Mouse (Mus musculus): ENCODE measurements around the gene Mapkapk2.
"Not testable (repeated sequence)": the region's sequence is repeated elsewhere in the genome, so short reads cannot be mapped to it uniquely, and the experiment has no call there.

The Mapkapk2 gene

DNA sequence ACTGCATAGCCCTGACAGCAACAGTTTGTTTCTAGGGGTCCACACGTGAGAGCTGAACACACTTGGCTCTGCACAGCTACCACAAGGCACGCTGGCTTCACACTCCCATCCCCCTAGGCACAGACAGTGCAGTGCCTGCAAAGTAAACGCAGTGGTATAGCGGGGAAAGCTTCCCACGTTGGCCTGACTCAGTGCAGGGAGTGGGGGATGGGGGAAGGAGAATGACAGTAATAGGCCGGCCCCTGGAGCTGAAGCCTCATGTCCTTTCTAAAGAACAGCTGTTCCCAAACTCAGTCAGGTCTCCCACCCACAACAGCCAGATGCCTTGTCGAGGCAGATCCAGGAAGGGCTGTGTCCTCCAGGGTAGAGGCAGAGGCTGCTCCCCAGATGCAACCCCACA is 46.6 kb downstream of the Mapkapk2 start:
- no peak for DNase-seq (ENCODE audit: extremely low read depth, insufficient read length, low spot score)

DNA sequence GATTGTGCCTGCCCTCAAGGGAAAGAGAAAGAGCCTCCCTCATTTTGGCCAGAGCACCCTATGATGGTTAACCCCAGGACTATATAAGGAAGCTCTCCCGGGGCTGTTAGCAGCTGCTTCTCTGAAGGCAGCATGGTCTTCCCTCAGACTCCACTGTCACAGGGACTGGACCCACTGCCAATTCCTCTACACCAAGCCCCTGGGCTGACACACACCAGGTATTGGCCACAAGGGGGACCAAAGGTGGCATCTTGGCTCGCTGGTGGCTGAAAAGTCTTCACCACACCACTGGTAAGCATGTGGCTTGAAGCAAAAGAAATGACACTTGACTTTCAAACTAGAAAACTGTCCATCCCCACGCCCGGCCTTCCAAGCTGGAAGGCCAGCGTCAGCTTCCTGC is 47.0 kb downstream of the Mapkapk2 start:
- no peak for DNase-seq (ENCODE audit: extremely low read depth, insufficient read length, low spot score)

DNA sequence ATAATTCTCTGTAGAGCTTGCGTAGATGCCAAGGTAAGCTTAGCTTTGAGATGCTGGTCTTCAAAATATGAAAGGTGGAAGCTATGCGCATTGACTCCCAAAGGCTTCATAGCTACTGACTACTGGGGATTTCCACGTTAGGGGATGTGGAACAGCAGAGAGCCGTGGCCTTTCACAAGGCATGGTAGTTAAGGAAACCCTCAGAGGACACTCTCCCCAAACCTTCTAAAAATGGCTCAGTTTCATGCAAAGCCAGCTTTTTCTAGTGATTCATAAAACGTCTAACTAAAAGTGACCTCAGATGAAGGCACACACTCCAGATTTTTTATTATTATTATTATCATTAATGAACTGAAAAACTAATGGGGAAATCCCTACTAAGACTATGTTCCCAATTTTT is 47.6 kb downstream of the Mapkapk2 start:
- no peak for DNase-seq (ENCODE audit: extremely low read depth, insufficient read length, low spot score)

DNA sequence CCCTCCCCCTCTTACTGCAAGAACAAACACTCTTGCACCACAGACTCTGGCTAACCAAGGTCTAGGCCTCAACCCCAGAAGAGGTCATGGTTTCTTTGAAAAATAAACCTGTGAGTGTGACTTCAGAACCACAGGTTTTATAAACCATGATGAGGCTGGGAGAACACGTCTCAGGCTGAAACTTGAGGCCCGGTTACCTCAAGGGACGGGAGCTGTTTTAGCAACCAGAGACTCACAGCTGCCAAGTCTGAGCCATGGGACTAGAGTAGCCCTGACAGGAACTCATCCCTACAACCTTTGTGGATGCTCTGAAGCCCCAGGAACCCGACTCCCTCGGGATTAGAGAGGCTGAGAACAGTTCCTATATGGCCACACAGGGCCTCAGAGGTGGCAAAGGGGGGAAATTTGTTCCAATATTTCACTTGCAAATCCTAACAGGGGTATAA is 48.2 kb downstream of the Mapkapk2 start:
- DNase-seq (ENCODE audit: extremely low read depth, insufficient read length, low spot score) = no peak

DNA sequence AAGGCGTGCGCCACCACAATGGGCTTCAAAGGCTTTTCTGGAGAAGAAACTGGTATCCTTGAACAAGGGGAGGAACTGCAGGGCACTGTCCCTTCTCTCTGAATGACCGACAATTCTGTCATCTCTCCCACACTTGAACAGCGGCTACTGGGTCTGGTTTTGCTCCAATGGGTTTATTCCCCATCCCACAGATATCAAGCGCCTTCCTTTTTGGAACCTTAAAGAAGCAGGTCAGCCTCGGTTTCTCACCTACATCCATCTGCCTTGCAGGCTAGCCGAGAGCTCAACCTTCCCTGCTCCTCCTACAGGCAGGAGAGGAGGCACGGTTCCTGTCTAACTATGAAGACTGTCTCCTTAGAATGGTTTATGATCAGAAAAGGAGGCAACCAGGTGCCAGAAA is 48.7 kb downstream of the Mapkapk2 start:
- no peak for DNase-seq (ENCODE audit: extremely low read depth, insufficient read length, low spot score)

DNA sequence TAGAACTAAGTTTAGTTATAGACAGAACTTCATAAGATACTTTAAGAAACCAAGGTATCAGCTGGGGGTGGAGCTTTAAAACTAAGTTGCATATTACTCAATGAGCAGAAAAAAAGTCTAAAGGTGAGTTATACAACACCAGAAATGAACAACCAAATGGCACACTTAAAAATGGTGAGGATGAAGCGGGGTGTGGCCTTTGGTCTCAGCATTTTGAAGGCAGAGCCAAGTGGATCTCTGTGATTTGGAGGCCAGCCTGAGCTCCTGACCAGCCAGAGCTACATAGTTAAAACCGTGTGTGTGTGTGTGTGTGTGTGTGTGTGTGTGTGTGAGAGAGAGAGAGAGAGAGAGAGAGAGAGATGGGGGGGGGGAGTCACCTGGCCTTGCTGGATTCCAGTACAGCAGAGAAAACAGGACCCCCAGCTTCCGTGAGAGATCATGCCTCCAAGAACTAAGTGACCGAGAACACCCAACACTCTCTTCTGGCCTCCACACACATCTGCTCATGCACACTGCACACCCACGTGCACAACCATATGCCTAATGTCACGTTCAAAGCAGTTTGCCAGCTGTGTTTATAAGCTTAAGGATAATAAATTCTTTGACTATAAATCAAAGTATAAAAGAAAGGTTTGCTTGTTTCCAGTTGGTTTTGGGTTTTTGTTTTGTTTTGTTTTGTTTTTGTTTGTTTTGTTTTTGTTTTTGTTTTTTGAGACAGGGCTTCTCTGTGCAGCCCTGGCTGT is 49.3 kb downstream of the Mapkapk2 start:
- no peak for DNase-seq (ENCODE audit: extremely low read depth, insufficient read length, low spot score)

DNA sequence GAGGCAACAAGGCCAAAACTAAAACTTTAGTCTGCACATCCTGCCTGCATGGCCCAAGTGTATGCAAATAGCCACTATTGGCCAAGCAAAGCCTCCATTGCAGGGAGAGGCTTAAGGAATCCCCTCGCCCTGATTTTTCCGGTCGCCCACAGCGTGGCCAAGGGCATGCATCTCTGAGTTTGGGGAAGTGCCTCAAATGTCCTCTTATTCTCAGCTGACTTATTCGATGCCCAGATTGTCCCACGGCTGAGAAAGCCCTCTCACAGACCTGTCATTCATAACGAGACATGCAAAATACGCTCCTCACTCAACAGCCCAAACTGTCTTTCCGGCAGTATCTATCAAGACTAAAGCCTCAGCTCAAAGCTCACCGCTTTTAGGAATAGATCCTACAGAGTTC is 51.0 kb downstream of the Mapkapk2 start:
- no peak for DNase-seq (ENCODE audit: extremely low read depth, insufficient read length, low spot score)

DNA sequence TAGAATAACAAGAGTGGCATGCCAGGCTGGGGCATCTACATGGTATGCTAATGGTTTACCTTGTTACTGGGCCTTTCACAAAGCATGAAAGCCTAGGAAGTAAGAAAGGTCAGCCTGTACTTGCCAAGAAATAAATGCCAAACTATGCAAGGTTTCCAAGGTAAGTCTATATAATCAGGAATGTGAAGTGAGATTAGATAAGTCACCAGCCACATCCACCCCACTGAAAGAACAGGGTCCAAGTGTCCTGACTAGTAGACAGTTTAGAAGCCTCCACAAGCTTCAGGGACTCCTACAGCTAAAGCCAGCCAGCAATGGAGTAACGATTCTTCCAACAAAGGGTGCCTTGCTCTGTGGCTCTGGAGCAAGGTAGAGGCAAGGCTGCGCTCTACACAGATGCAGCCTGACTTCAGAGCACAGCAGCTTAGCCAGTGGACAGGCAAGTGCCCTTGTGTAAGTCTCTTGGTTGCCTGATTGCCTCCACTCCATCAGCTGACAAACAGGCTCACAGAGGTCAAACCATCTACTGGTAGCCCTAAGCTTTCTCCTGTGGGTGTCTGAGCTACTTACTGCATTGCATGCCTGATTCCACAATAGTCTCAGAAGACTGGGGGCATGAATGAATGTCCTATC is 51.8 kb downstream of the Mapkapk2 start:
- DNase-seq (ENCODE audit: extremely low read depth, insufficient read length, low spot score) = no peak

DNA sequence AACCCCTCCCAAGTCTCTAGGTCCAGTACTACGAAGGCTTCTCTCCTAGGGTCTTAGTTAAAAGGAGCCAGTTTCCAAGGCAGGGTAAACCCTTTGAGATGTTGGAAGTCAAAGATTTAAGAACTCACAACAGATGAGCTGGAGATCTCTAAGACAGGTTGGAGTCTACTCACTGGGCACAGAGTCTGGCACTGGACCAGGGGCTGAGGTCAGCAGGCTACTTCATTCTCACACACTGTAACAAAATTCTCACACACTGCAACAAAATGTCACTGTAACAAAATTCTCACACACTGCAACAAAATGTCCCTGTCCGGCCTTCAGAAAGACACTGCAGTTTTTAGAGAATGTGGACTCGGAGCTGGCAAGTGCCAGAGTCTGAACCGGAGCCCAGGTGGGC is 54.0 kb downstream of the Mapkapk2 start:
- no peak for DNase-seq (ENCODE audit: extremely low read depth, insufficient read length, low spot score)

DNA sequence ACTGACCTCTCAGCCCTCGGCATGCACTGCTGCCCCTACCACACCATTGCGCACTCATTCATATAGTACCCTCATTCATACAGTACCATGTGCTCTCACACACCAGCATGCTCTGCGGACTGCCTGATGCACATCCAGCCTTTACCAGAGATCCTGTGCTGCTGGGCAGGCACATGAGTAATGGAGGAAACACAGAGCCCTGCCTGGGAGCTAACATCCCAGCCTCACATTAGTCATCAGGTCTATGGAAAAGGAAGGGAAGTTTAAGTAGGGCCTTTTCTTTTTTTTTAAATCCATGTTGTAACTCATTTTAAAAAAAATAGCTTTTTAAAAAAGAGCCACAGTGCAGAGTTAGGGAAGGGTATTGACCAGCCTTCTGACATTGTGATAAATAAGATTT is 54.9 kb downstream of the Mapkapk2 start:
- no peak for DNase-seq (ENCODE audit: extremely low read depth, insufficient read length, low spot score)

DNA sequence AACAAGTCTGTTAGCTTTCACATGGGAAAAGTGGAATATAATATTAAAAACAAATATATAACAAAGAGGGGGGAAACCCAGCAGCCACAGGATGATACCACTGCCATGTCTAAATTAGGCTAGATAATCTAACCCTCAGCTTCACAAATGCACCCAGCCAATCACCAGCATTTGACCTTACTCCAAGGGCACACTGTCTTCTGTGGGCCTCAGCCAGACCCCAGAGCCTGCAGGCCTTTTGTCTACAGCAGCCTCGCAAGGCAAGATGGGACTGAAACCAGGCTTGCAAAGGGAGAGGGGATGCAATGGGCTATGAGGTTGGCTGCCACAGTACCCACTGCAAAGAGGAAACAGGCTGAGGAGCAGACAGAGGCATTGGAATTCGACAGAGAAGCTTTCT is 55.4 kb downstream of the Mapkapk2 start:
- DNase-seq (ENCODE audit: extremely low read depth, insufficient read length, low spot score) = no peak

DNA sequence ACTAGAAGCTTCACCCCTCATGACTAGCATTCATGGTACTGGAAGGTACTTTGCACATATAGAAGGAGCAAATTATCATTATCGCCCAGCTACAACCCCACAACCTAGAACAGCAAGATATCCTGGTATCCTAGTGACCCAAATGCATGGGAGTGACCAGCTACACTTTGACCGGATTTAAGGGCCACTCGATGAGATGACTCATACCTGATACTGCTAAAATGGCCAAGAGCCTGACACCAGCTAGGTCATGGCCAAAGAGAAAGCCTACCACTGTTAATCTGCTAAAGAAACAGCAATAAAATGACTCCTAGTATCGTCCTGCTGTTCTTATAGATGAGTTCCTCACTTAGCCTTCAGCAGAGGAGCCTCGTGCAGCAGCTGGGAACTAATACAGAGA is 58.1 kb downstream of the Mapkapk2 start:
- DNase-seq (ENCODE audit: extremely low read depth, insufficient read length, low spot score) = no peak

DNA sequence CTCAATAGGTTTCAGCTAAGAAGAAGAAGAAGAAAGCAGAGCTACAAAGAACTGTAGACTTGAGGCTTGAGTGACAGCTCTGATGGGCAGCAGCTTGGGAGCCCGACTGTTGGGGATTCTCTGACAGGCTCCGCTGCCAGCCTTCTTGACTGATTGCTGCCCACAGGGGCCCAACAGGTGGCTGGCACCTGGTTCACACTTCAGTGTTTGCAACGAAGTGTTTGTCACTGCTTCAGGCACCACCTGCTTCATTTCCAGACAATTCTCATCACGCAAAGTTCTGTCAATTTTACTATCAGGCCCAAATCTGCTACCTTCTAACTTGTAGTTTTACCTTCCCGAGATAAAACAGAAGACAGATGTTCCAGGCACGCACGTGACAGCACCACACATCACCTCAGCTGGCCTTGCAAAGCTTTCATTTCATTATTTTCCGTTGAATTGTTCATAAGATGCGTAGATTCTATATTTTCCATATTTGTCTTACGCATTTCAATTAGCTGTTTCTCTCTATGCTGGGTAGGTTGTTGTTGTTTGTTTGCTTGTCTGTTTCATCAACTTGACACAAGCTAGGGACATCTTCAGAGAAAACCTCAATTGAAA is 59.1 kb downstream of the Mapkapk2 start:
- DNase-seq (ENCODE audit: extremely low read depth, insufficient read length, low spot score) = no peak

DNA sequence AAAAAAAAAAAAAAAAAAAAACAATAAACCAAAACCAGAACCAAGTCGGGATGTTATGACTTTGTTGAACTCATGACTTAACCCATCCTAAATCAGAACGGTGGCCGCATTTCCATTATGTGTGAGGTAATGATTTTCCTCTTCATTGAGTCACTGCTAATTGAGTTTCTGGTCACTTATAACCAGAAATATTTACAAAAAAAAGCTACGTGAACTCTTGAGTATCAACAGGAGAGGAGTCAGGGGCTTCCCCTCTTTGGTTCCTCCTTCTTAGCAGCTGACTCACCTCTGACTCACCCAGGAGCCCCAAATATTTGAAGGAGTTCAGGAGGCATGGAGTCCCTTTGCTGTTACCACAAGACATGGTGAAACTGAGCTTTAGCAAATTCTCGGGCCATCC is 59.6 kb downstream of the Mapkapk2 start:
- peak; percentile 50 for DNase-seq (ENCODE audit: extremely low read depth, insufficient read length, low spot score)

DNA sequence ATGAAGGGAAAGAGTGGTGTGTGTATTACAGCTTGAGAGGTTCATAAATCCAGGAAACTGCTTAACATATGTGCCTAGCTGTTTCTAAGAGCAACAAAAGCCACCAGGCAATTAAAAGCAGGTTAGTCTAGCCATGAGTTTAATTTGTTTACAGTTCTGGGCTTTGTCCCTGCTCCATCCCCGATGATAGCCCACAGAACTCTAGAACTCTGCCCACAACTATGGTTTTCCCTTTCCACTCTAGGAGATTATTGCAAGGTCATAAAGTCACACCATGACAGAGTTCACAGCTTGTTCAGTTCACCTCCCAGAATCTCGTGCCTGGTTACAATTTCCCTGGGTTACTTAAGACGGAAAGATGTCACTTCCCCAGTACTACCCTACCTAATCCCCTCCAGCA is 66.4 kb downstream of the Mapkapk2 start:
- DNase-seq (ENCODE audit: extremely low read depth, insufficient read length, low spot score) = no peak

DNA sequence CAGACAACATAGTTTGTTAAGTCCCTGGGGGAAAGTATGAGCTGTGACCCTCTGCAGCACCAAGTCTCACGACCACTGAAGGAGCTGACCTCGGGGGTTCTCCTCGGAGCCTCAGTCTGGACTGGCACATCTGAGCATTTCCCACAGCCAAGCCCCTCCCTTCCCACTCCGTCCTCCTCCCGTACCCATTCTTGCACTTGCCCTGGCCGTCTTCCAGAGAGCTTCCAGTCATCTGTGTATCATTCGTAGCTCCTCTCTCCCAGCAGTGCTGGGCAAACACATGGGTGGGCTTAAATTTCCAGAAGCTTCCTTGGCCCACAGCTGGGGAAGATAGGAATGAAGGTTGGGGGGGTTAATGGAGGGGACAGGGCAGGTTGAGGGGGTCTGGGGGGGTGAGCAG is 67.4 kb downstream of the Mapkapk2 start:
- no peak for DNase-seq (ENCODE audit: extremely low read depth, insufficient read length, low spot score)

DNA sequence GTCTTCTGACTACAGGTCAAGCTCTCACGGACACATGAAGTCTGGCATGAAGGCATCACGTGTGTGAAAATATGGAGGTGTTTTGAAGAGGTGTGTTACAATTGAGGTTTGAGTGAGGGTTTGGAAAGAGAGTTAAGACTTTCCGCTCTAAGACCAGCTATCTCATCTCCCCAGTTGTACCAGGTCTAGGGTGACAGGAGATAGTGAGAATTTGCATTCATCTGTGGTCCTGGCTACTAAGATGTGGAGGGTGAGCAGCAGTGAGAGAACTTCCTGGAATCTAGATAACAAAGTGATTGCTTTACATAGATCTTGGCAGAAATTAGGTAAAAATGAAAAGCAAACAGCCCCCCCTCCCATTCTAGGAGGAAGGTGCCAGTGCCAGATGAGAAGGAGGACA is 68.4 kb downstream of the Mapkapk2 start:
- no peak for DNase-seq (ENCODE audit: extremely low read depth, insufficient read length, low spot score)

DNA sequence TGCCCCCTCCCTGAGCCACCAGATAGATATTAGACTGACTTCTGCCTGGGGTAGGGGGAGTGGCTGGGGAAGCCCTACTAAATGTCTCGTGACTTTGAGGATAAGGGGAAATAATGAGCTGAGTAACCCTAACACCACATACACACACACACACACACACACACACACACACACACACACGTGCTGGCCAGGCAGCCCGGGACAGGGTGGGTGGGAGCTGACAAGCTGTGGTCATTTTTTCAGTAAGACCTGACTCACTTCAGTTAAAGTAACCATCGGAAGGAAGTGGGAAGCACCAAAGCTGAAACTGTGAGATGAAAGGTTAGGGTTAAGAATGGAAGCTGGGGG is 71.8 kb downstream of the Mapkapk2 start:
- no peak for DNase-seq (ENCODE audit: extremely low read depth, insufficient read length, low spot score)

DNA sequence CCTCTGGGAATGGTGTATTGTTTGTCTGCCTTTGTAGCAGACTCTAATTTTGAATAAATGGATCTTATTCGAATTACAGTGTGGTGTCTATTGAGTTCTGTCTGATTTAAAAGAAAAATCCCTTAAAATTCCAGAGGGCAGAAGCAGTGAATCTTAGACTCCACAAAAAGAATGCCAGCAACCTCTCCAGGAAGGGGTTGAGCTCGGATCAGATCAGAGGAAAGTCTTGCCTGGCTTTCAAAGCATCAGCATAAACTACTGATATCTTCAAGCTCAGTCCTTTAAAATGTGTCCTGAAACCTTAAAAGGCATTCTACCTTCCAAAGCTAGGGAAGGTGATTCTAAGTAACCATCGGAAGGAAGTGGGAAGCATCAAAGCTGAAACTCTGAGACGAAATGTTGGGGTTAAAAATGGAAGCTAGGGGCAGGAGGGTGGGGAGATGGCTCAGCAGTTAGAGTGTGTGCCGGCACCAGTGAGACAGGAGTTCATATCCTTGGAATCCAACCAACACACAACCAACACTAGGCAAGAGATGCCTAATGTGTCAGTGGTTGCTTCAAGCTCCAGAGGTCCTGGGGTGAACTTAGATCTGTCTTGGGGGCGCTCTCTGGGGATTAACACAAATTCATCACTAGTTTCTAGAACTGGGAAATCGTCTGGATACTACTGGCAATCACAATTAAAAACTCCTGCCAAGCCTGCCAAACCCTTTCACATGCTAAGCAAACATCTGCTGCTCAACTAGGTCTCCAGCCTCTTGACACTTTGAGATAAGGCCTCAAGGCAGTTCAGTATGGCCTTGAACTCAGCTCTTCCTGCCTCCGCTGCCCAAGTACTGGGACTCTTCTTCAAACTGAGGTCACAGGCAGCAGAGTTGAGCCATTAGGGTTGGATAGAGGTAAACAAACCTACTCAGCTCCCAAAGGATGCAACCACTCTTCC is 72.5 kb downstream of the Mapkapk2 start:
- no peak for DNase-seq (ENCODE audit: extremely low read depth, insufficient read length, low spot score)

DNA sequence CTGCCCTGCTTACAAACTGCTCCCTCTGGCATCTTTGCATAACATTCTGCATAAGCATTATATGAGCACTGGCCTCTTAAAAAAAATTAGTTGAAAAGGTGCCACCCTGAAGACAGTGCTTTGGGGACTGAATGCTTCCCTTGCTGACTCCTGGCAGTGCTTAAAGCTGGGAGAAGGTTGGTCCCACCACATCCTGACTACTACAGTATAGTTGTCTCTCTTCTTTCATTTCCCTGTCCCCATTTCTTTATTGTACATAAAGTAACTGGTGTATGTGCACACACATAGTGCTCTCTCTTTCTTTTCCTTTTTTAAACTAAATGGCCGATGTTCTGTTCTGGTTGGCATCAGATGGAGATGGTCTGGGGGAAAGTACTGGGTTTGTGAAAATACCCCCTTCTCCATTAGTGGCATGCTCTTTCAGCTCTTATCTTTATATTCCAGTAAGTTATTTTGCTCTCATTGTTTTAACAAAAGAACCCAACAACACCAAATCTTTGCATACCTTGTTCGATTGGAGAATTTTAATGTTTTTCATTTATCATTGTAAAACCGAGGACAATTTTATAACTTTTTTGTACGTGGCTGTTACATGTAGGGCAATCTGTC is 74.3 kb downstream of the Mapkapk2 start:
- DNase-seq (ENCODE audit: extremely low read depth, insufficient read length, low spot score) = not testable (repeated sequence)
